Mouse (Mus musculus) left cerebral cortex, postnatal 10 days (tissue): Measurements from ENCODE around the gene Lcp1. TPM values are rescaled to one million over a fixed set of nuclear protein-coding genes. Genes with fewer than 3 reads are reported as not detected.

Experiments
- DNase-seq, 2 experiments: peaks; one replicate each; pipeline ENCODE4 v3.0.0; 2021 to 2022; ENCODE audit warnings: low spot score in 2 of 2, mixed read lengths in 1 of 2; ENCODE audit errors: extremely low spot score in 1 of 2
- intact Hi-C: fragments of 180-260 bp; cut with DNase I; formaldehyde crosslinking; loops from one replicate; pipeline ENCODE4 v1.15.1; 2025
- microRNA-seq: library from miRNA; unstranded; fragments of <30 nt; microRNA quantifications from one replicate; pipeline ENCODE4 v1.2.0, GENCODE M21; 2022
- total RNA-seq, 2 experiments: library from RNA; stranded (reverse); gene quantifications; 2 replicates each; pipeline ENCODE4 v1.2.3; 2021

Lcp1 gene
- total RNA-seq, 2 experiments from 2014 or later = 8.0 to 8.1 TPM

- DNase-seq = no peak
- intact Hi-C loops = no loop called here
Measured at GRCm38 (mm10) chr14:75238054-75238692, 107.3 kb downstream of the Lcp1 start.

GRCm38 (mm10) chr14:75242087-75242486 lies 111.2 kb downstream of the Lcp1 start, which contains the start of gene Cpb2:
Gene Cpb2, plus strand, starts transcription at chr14:75242287.
- intact Hi-C loops = no loop called here
- no peak for DNase-seq

GRCm38 (mm10) chr14:75246024-75247000 lies 115.4 kb downstream of the Lcp1 start:
- DNase-seq = peak in 1 of 2 experiments; percentile 23

GRCm38 (mm10) chr14:75250432-75250831 lies 119.5 kb downstream of the Lcp1 start:
- intact Hi-C loops = no loop called here
- no peak for DNase-seq

More at GRCm38 (mm10) chr14:75246024-75247000, 115.4 kb downstream of the Lcp1 start:
- intact Hi-C loops = no loop called here

GRCm38 (mm10) chr14:75256521-75256920 lies 125.6 kb downstream of the Lcp1 start:
- DNase-seq = no peak
- intact Hi-C loops = no loop called here

GRCm38 (mm10) chr14:75269531-75269930 lies 138.6 kb downstream of the Lcp1 start:
- intact Hi-C loops = no loop called here
- DNase-seq = no peak

GRCm38 (mm10) chr14:75279716-75280115 lies 148.8 kb downstream of the Lcp1 start:
- intact Hi-C loops = no loop called here
- peak in 1 of 2 experiments; percentile 40 for DNase-seq

- intact Hi-C loops = no loop called here
- DNase-seq = no peak
Measured at GRCm38 (mm10) chr14:75280406-75280805, 149.5 kb downstream of the Lcp1 start.

Small RNAs within 50 kb of the gene (microRNA-seq; reads per million reads assigned to microRNA genes)
- not detected for gene Gm44482

Other genes starting within 250 kb of the Lcp1 start
- 10 to 100 TPM; 28.6 to 52.3 TPM for gene Lrch1, start 183.2 kb upstream of the Lcp1 start, total RNA-seq
- 1 to 10 TPM in 1 of 2 experiments, under 1 TPM in 1; 0.77 to 1.2 TPM for gene Rubcnl, start 115.1 kb upstream of the Lcp1 start, total RNA-seq
- gene Lrrc63, start 220 bp upstream of the Lcp1 start, total RNA-seq = not detected
- not detected for gene Cpb2, start 111.2 kb downstream of the Lcp1 start, total RNA-seq
- gene Zc3h13, start 153.3 kb downstream of the Lcp1 start, total RNA-seq = 10 to 100 TPM; 46.3 to 49.0 TPM